Mouse (Mus musculus) brain, embryonic 14.5 days (tissue): ENCODE measurements at regions not wholly inside any gene's neighbourhood (a gene's known extent, or its start where the extent isn't known, plus 50 kb on each side); places are given as distances from the start of the nearest gene placed in this dataset.

Experiments
- DNase-seq: peaks from one replicate; pipeline ENCODE4 v3.0.0-alpha.2; 2011; ENCODE audit warnings: low read depth
- CTCF ChIP-seq: fragments of 200-500 bp; IDR thresholded peaks from 2 replicates; pipeline ENCODE4 v1.5.1; 2012; ENCODE audit warnings: inconsistent platforms, mild to moderate bottlenecking, moderate library complexity, borderline replicate concordance; ENCODE audit not compliant: insufficient read depth, insufficient read length; ENCODE audit errors: extremely low read depth
- POLR2A ChIP-seq: fragments of 200-500 bp; IDR thresholded peaks from 2 replicates; pipeline ENCODE4 v1.6.1; 2012; ENCODE audit warnings: mild to moderate bottlenecking, inconsistent platforms, borderline replicate concordance; ENCODE audit not compliant: poor library complexity, insufficient read depth, insufficient read length, severe bottlenecking; ENCODE audit errors: extremely low read depth

DNA sequence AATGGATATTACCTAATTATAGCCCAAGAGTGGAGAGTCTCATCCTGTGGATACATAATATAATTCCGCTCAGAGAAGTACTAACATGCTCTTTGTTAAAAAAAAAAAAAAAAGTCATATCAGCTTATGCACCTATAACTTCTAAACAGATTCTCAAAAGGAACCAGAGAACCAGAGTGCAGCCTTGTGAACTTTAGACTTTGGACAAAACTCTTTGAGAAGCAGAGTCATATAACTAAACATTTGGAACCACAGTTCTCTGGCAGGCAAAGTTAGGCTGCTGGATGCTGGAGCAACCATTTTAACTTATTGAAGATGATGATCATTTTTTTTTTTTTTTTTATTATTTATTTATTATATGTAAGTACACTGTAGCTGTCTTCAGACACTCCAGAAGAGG is 166.9 kb downstream of the Zfp281 start:
- no peak for DNase-seq
- TF ChIP-seq CTCF (no peak), POLR2A (no peak)
